Mouse (Mus musculus): ENCODE data around the gene Hrc. TPM values are rescaled to one million over a fixed set of nuclear protein-coding genes. Genes with fewer than 3 reads are reported as not detected.

Hrc gene
- polyA plus RNA-seq, 1 experiment from 2014 or later: 0.42 TPM

GRCm38 (mm10) chr7:45313495-45313894, 21.6 kb upstream of the Hrc start:
- no peak overlapping the region for H3K4me3 ChIP-seq
- no peak overlapping the region for H3K27ac ChIP-seq
- H3K4me1 ChIP-seq (replicated peaks): peaks cover 28% of the 10 kb centered on the region
- H3K36me3 ChIP-seq: peaks cover 6% of the 10 kb centered on the region; the same call in 1 of the 2 replicates
- WGBS: 46% methylated on average over 9 of the region's 9 CpGs
- DNase-seq (ENCODE audit: low spot score): no peak
- no peaks in the 10 kb centered on the region for H3K9me3 ChIP-seq
- H3K27me3 ChIP-seq (ENCODE audit: insufficient read depth, poor library complexity, severe bottlenecking): peaks cover 6% of the 10 kb centered on the region; the same call in 1 of the 2 replicates

- H3K4me3 ChIP-seq: no peak overlapping the region
- peaks cover 6% of the 10 kb centered on the region; the same call in 1 of the 2 replicates for H3K36me3 ChIP-seq
- peaks cover 17% of the 10 kb centered on the region for H3K4me1 ChIP-seq (replicated peaks)
- WGBS: 85% methylated on average over 10 of the region's 10 CpGs
- H3K27me3 ChIP-seq (ENCODE audit: insufficient read depth, poor library complexity, severe bottlenecking): 0 out of 2 replicates have a peak, but pooled peaks cover 5% of the 10 kb centered on the region
- H3K9me3 ChIP-seq: no peaks in the 10 kb centered on the region
- H3K27ac ChIP-seq: no peak overlapping the region
- DNase-seq (ENCODE audit: low spot score): no peak
Measured at GRCm38 (mm10) chr7:45315182-45315701, 19.8 kb upstream of the Hrc start.

- Histone ChIP-seq H3K27me3 (ENCODE audit: insufficient read depth, poor library complexity, severe bottlenecking) (no peaks in the 10 kb centered on the region), H3K36me3 (peaks cover 6% of the 10 kb centered on the region; the same call in 1 of the 2 replicates), H3K27ac (no peak overlapping the region), H3K9me3 (no peaks in the 10 kb centered on the region), H3K4me3 (no peak overlapping the region), H3K4me1 (replicated peaks) (peaks cover 17% of the 10 kb centered on the region)
- WGBS: 94% methylated on average over 14 of the region's 14 CpGs
- DNase-seq (ENCODE audit: low spot score): no peak
Measured at GRCm38 (mm10) chr7:45316536-45316935, 18.6 kb upstream of the Hrc start.

GRCm38 (mm10) chr7:45322245-45322644, 12.8 kb upstream of the Hrc start:
- no peak for DNase-seq (ENCODE audit: low spot score)
- WGBS: 88% methylated on average over 4 of the region's 4 CpGs
- Histone ChIP-seq H3K4me3 (no peak overlapping the region), H3K4me1 (replicated peaks) (no peaks in the 10 kb centered on the region), H3K27me3 (ENCODE audit: insufficient read depth, poor library complexity, severe bottlenecking) (no peaks in the 10 kb centered on the region), H3K9me3 (peaks cover 3% of the 10 kb centered on the region; the same call in 1 of the 2 replicates), H3K36me3 (peaks cover 26% of the 10 kb centered on the region), H3K27ac (no peak overlapping the region)

- DNase-seq (ENCODE audit: low spot score): no peak
- Histone ChIP-seq H3K9me3 (peaks cover 3% of the 10 kb centered on the region; the same call in 1 of the 2 replicates), H3K27me3 (ENCODE audit: insufficient read depth, poor library complexity, severe bottlenecking) (no peaks in the 10 kb centered on the region), H3K4me1 (replicated peaks) (0 out of 2 replicates have a peak, but pooled peaks cover 2% of the 10 kb centered on the region), H3K27ac (no peak overlapping the region), H3K4me3 (no peak overlapping the region), H3K36me3 (peaks cover 22% of the 10 kb centered on the region)
- 89% methylated on average over 5 of the region's 5 CpGs for WGBS
Measured at GRCm38 (mm10) chr7:45323069-45323468, 12.0 kb upstream of the Hrc start.

- Histone ChIP-seq H3K27ac (no peak overlapping the region), H3K4me3 (no peak overlapping the region), H3K27me3 (ENCODE audit: insufficient read depth, poor library complexity, severe bottlenecking) (no peaks in the 10 kb centered on the region), H3K36me3 (peaks cover 22% of the 10 kb centered on the region), H3K9me3 (peaks cover 3% of the 10 kb centered on the region; the same call in 1 of the 2 replicates), H3K4me1 (replicated peaks) (0 out of 2 replicates have a peak, but pooled peaks cover 2% of the 10 kb centered on the region)
- DNase-seq (ENCODE audit: low spot score): no peak
Measured at GRCm38 (mm10) chr7:45325800-45326199, 9.3 kb upstream of the Hrc start.

DNA sequence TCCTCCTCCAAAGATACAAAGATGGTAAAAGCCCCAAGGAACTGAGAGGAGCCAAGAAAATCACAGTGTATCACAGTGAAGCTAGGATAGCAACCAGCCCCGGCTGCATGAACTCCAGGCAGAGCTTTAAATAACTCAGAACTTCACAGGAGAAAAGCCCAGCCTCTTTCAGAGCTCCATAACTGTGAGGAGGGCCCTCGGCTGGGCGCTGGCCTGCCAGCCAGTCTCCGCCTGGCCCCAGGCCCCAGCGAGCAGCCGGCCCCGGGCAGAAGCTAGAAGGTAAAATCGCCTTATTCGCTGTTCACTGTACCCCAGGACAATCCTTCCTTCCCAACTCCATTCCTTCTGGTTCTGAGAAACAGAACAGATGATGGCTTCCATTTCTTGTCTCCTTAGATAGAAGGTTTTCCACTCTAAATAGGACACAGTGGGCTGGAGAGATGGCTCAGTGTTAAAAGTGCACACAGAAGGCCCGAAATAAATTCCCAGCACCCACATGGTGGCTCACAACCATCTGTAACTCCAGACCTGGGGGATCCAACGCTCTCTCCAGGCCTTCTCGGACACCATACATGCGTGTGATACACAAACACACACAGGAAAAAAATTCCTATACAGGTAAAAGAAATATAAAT, 6.1 kb upstream of the Hrc start:
- Histone ChIP-seq H3K27me3 (ENCODE audit: insufficient read depth, poor library complexity, severe bottlenecking) (peaks cover 17% of the 10 kb centered on the region; the same call in 1 of the 2 replicates), H3K27ac (no peak overlapping the region), H3K4me1 (replicated peaks) (peaks cover 25% of the 10 kb centered on the region), H3K4me3 (no peak overlapping the region), H3K36me3 (peaks cover 18% of the 10 kb centered on the region), H3K9me3 (peaks cover 3% of the 10 kb centered on the region; the same call in 1 of the 2 replicates)
- DNase-seq (ENCODE audit: low spot score): no peak
- WGBS: 86% methylated on average over 13 of the region's 13 CpGs

DNA sequence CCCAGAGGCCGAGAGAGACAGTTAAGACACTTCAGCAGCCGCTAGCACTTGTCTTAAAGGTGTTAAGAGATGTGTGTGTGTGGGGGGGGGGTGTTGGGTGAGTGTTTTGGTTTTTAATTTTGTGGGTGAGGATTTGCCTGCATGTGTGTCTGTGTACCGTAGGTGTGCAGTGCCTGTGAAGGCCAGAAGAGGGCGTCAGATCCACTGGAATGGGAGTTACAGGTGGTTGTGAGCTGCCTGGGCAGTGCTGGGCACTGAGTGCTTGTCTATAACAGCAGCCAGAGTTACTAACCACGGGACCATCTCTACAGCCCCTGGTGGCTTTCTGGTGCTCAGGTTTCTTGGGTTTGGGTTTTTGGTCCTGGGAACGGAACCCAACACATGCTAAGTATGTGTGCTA, 3.6 kb upstream of the Hrc start:
- no peaks in the 10 kb centered on the region for H3K9me3 ChIP-seq
- no peak for DNase-seq (ENCODE audit: low spot score)
- peaks cover 4% of the 10 kb centered on the region; the same call in 1 of the 2 replicates for H3K36me3 ChIP-seq
- no peak overlapping the region for H3K27ac ChIP-seq
- H3K4me3 ChIP-seq: no peak overlapping the region
- 78% methylated on average over 6 of the region's 6 CpGs for WGBS
- H3K4me1 ChIP-seq (replicated peaks): peaks cover 40% of the 10 kb centered on the region
- peaks cover 32% of the 10 kb centered on the region for H3K27me3 ChIP-seq (ENCODE audit: insufficient read depth, poor library complexity, severe bottlenecking)

DNA sequence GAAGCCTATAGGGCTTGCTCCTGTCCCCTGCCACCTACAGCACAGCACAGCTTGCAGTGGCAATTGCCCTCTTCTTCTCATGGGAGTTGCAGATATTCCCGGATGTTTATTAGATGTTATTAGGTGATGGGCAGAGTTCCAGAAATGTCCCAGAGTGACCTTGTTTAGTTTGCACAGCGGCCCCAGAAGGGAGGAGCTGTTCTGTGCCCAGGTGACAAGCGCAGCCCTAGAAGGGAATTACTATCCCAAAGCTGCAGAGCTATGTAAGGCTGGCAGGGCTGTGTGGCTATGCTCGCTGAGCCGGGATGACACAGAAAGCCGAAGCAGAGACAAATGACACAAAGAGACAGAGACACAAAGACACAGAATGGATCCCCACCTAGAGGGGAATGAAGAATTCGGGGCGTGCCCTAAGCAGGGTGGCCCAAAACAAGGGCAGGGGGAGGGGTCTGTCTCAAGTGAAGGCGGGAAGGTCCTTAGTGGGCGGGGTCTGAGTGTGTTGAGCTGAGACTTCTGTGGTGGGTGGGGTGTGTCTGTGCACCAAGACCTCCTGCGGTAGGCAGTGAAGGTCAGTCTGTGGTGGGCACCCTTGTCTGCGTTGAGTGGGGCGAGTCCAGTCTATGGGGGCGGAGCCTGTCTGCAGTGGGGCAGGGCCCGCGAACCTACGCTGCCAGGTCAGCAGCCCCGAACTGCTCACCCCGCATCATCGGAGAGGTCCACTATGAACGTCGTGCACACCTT, 2.2 kb upstream of the Hrc start:
- Histone ChIP-seq H3K27me3 (ENCODE audit: insufficient read depth, poor library complexity, severe bottlenecking) (peaks cover 46% of the 10 kb centered on the region), H3K9me3 (no peaks in the 10 kb centered on the region), H3K27ac (peak overlapping the region; percentile 89), H3K36me3 (no peaks in the 10 kb centered on the region), H3K4me1 (replicated peaks) (peaks cover 47% of the 10 kb centered on the region), H3K4me3 (peak overlapping the region; percentile 80)
- DNase-seq (ENCODE audit: low spot score): peak; percentile 63
- WGBS: 3% methylated on average over 22 of the region's 22 CpGs

GRCm38 (mm10) chr7:45333431-45333982, 1.6 kb upstream of the Hrc start, which contains the start of gene Trpm4:
Trpm4 (minus strand) TSS chr7:45333780.
- peak within 1 kb of the TSS; percentile 80 for H3K4me3 ChIP-seq
- peak; percentile 81 for DNase-seq (ENCODE audit: low spot score)
- no peaks in the 10 kb centered on the region for H3K36me3 ChIP-seq
- H3K4me1 ChIP-seq (replicated peaks): peaks cover 53% of the 10 kb centered on the region
- H3K9me3 ChIP-seq: no peaks in the 10 kb centered on the region
- peaks cover 49% of the 10 kb centered on the region for H3K27me3 ChIP-seq (ENCODE audit: insufficient read depth, poor library complexity, severe bottlenecking)
- H3K27ac ChIP-seq: peak within 1 kb of the TSS; percentile 89
- under 1% methylated on average over 38 of the region's 38 CpGs for WGBS

DNA sequence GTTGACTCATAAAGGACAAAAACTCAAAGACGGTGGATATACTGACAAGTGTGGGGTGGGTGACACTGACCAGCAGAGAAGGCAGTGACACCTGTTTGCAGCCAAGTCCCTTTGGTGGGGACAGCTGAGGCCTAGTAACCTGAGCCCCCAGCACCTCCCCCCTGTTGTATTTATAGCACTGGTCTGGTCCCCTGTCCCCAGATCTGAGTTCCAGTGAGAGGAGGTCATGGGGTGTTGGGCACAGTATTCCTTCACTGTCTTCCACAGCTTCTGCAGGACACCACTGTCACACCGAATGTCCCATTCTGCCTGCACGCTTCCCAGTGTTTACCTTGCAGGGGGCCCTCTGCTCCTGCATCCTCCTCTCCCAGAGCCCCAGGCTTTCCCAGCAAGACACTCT, 485 bp upstream of the Hrc start:
- Histone ChIP-seq H3K9me3 (no peaks in the 10 kb centered on the region), H3K4me3 (peak overlapping the region; percentile 80; the same call in 1 of the 2 replicates), H3K27me3 (ENCODE audit: insufficient read depth, poor library complexity, severe bottlenecking) (peaks cover 49% of the 10 kb centered on the region), H3K27ac (peak overlapping the region; percentile 42; the same call in 1 of the 2 replicates), H3K4me1 (replicated peaks) (peaks cover 64% of the 10 kb centered on the region), H3K36me3 (no peaks in the 10 kb centered on the region)
- 28% methylated on average over 3 of the region's 3 CpGs for WGBS
- DNase-seq (ENCODE audit: low spot score): no peak

DNA sequence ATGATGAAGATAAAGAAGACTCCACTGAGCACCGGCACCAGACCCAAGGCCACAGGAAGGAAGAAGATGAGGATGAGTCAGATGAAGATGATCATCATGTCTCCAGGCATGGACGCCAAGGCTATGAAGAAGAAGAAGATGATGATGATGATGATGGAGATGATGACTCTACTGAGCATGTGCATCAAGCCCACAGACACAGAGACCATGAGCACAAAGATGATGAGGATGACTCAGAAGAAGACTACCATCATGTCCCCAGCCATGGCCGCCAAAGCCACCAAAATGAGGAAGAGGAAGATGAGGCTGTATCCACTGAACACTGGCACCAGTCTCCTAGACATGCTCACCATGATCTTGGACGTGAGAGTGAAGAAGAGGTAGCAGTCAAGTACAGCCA, 1.2 kb downstream of the Hrc start:
- no peak overlapping the region for H3K4me3 ChIP-seq
- whole genome bisulfite sequencing: 89% methylated on average over 4 of the region's 4 CpGs
- H3K27ac ChIP-seq: no peak overlapping the region
- H3K9me3 ChIP-seq: no peaks in the 10 kb centered on the region
- peaks cover 57% of the 10 kb centered on the region for H3K27me3 ChIP-seq (ENCODE audit: insufficient read depth, poor library complexity, severe bottlenecking)
- no peak for DNase-seq (ENCODE audit: low spot score)
- peaks cover 77% of the 10 kb centered on the region for H3K4me1 ChIP-seq (replicated peaks)
- H3K36me3 ChIP-seq: no peaks in the 10 kb centered on the region
